Mouse (Mus musculus) kidney, postnatal 25 days (tissue): ENCODE measurements around the gene Map7.

ENCODE experiments used
- DNase-seq, 2 experiments: peaks; one replicate each; pipeline ENCODE4 v3.0.0; 2021; ENCODE audit warnings: mixed read lengths in 2 of 2

Map7 gene

DNA sequence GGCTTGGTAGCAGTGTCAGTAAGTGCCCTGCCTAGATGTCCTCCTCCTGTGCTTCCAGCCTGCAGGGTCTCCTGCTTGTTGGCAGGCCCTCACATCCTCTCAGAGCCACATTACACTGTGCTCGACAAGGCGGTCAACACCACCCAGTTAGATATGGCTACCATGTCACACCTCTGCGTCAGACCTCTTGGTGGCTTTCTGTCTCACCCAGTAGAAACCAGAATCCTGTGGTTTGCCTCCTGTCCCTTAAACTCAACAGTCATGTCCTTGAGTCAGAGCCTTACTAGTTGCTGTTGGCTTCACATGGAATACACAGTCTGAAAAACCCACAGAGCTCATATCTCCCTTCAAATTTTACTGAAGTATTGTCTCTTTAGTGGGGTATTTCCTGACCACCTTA, 87.4 kb downstream of the Map7 start:
- no peak for DNase-seq

DNA sequence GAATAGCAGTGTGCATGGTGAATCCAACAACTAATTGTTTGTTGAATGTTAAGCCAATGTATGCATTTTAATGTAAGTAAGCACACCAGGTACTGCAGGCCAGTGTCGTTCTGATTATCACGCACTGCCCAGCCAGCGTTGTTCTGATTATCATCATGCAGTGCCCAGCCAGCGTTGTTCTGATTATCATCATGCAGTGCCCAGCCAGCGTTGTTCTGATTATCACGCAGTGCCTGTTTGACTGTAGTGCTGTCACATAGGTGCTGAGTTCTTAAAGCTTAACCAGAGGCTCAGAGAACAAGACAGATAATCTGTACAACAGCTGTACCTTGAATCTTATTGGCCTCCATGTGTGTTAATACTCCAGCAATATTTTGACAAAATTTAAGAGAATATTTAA, 88.0 kb downstream of the Map7 start:
- DNase-seq = no peak

DNA sequence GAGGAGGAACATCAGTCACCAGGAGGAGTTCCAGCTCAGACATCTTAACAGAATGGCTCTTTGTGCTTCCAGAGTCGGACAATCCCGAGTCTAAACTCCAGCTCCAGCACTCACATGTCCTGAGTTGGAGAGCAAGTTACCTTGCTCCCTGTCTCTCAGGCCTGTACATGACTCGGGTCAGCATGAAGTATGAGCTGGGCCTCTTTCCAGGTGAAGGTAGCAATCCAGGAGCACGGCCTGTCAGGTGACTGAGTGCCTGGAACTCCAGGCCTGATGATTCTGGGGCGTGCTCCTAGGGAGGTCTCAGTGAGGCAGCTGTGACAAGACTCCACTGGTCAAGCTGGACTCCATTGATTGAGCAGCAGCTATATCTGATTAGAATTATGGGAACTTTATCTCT, 90.0 kb downstream of the Map7 start:
- peak; percentile 41 to 70 for DNase-seq

DNA sequence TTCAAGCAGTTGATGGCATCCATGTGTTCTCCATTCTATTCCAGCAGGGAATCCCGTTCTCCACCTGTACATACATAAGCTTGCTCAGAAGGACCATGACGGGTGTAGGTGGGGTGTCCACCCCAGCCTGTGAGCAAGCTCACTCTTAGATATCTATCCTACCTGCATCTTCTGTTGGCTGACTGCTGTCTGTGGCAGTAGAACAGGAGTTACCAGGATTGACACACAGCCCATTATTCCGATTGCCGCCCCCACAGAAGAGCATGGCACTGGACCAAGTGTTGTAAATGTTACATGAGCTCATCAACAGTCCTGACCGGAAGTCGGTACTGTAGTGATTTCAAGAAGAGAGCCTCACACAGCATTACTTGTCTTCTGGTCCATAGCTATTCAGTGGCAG, 92.6 kb downstream of the Map7 start:
- DNase-seq = no peak

DNA sequence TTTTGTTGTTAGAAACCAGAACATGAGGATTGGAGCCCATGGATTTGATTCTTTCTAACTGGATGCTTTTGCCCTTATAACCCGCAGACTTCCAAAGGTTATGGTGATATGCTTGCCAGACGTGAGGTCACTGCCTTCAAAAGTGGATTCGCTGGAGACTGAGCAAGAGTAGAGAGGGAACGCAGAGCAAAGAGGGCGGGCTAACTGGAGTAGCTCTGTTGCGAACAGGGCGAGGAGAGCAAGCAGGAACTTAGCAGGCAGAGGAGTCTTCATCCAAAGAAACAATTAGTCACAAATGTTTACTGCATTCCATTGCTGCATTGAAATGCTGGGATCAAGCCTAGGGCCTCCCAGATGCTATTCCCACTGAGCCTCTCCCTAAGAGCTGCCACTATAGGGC, 95.0 kb downstream of the Map7 start:
- DNase-seq = no peak

DNA sequence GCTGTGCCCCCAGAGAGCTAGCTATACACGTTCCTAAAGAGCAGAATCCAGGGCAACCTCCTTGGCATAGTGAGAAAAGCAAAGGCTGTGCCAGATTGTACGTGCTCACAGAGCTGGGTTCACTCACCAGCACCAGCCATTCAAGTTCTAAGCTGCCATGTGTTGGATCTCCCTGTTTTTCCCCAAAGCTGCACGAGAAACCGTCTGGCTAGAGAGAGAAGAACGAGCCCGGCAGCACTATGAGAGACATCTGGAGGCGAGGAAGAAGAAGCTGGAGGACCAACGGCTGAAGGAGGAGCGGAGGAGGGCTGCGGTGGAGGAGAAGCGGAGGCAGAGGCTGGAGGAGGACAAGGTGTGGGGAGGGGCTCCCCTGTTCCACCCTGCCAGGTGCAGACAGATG, 96.8 kb downstream of the Map7 start:
- DNase-seq = no peak

DNA sequence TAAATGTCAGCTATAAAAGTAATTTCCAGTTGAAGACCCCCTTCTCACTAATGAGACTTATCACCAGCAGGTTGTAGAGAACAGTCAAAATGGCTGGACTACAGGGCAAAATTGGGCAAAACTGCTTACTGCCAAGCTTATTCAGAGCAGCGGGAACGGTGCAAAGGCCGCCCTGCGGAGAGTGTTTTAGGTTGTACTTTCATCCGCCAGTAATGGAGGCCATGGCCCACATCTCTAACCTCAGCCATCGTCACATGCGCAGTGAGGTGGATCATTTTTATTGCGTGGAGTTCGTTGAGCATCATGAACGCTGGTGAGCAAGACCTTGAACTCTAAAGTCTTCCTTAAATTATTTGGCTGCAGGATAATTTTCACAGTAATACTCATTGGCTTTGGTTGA, 100.8 kb downstream of the Map7 start:
- DNase-seq = no peak

DNA sequence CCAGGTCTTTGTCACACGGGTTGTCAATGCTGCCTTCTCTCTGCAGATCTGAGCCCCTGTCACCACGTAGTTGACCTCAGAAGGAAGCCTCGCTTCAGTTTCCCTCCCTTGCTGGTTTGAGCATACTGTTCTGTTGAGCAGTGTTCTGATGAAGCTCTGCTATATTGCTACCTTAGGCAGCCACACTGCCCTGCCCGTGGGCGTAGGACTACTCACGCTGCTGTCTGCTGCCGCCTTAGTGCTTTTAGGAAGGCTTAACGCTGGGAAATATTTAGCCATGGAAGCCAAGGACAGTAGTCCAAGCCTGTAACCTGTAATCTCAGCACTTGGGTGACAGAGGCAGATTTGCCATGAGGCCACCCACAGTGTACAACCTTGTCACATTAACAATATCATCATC, 107.3 kb downstream of the Map7 start:
- no peak for DNase-seq

DNA sequence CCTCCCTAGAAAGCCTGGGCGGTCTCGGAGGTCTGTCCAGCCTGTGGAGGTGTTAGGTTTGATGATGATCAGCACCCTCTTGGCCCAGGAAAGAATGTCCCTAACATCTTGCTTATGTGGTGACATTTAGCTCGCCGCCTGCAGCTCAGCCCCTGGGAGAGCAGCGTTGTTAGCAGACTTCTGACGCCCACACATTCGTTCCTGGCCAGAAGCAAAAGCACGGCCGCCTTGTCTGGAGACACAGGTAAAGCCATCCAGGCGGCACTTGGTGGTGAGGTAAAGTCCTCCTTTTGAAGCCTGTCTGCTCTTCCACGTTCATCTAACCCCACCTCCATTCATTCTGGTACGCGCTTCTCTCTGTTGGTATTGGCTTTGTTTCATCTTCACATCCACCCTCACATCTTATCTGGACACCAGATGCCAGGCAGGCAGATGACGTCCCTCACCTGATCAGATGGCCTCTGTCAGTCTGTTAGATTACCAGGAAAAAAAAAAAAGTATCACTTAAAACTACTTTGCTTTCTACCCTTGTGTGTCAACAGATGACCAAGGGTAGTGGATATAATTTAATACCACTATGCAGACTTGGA, 108.9 kb downstream of the Map7 start:
- DNase-seq = no peak

DNA sequence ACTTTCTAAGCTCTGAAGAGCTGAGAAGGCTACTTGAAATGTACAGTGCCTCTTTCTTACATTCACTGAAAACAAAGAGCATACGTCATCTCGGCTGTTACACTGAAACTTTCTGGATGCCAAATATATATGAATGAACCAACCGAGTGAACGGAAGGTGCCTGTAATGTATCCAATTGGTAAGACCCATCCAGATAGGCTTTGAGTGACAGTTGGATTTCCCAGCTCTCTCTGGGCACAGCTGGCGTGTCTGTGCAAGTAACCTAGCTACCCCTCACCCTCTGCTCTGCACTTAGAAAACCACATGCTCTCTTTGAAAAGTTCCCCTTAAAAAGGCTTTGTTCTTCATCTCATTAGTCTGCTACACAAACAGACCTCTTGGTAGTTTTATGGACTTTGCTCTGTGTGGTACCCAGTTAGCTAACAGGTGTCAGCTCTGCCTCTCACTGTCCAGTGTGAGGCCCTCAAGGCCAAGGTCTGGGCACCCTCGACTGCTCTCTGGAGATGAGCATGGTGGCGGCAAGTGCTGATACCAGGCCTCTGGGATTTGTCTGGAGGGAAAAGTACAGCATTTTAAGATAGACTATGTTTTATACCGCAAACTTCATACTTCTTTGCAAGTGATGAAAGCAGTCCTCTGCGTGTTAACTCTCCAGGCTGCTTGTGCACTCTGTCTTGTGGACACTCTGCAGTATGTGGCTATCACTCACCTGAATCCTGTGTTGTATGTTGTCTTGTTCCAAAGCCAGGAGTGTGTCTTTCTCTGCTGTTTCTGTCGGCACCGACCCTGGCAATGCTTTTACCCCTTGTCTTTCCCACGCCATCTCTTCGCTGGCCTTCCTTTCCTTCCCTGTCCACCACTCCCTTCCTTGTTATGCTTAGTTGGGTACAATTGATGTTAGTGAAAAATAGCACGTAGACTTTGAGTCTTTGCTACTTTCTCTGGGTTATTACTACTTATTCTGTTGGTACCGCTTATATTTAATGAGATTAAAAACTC, 109.8 kb downstream of the Map7 start:
- peak; percentile 36 to 76 for DNase-seq

DNA sequence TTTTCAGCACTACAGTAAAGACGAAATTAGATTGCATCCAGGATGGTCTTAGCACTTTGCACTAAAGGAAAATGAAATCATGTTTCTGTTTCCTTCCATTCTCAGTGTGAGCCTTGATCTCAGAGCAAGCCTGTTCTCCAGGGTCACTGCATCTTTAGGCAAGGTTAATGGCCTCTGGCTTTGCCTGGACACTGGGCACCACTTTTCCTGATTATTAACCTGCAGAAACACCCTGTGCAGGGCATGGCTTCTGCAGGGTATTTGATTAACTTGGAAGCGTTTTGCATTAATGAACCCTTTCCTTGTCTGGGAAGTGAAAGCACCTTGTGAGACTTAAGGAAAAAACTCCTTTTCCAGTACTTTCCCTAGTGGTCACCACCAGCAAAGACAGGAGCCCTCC, 111.2 kb downstream of the Map7 start:
- peak; percentile 48 to 80 for DNase-seq

DNA sequence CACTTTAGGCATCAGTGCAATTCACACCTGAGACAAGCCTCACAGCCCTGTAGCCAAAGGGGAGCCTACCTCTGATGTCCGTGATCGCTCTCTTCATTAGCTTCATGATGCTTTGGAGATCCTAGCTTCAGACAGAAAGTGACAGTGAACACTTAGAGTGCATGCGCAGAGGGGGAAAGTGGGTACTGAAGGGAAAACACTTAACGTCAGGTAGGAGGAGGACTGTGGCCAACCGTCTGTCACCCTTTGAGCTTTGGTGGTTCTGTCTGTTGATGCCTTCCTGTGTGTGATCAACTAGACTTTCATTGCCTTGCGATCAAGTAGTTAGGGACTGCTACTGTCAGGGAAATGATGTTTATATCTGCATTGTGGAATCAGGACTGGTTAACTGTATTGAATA, 114.6 kb downstream of the Map7 start:
- no peak for DNase-seq

DNA sequence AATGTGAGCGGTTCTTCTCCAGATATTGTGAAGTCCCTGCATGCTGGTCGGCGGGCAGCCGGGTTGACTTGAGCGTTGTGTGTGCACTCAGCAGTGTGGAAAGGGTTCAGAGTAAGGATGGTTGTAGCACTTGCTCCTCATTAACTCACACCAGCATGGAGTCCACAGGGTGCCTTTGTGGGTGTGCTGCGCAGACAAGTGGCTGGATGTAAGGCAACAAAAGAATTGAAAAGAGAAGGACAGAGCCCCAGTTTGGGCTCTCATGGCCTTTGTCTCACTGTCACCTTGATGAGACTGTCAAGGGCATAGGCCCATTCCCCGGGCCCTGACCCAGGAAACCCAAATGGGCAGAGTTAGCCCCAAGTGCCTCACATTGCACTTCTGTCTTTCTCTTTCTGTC, 116.2 kb downstream of the Map7 start:
- DNase-seq = no peak

DNA sequence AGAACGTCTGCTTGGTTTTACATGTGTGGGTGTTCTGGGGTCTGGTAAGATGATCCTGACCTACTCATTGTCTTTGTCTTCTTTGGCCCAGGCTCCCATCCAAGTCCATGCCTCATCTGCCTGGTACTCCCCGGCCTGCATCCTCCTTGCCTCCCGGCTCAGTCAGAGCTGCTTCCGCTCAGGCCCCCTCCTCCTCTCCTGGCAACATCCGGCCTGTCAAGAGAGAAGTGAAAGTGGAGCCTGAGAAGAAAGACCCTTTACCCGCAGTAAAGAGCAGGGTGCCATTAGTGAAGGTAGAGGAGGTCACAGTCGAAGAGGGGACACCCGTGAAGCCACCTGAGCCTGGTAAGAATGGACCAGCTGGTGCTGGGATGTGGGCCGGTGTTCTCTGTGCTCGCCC, 118.8 kb downstream of the Map7 start:
- DNase-seq = no peak

DNA sequence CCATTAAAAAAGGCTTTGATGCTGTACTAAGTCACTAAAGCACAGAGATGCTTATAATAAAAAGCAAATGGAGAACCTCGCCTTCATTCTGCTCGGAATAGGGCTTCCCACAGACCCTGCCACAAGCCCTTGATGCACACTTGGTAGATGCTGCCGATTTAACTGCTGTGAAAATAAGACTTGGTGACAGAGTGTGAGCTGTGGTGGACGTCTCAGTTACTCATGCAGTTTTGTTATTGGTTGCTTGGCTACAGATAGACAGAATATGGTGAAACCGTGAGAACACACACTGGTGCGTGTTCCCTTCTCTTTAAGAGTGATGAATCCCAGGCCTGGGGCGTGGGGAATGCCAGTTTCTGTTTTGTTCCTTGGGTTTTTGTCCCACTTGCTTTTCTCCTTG, 120.7 kb downstream of the Map7 start:
- DNase-seq = no peak

DNA sequence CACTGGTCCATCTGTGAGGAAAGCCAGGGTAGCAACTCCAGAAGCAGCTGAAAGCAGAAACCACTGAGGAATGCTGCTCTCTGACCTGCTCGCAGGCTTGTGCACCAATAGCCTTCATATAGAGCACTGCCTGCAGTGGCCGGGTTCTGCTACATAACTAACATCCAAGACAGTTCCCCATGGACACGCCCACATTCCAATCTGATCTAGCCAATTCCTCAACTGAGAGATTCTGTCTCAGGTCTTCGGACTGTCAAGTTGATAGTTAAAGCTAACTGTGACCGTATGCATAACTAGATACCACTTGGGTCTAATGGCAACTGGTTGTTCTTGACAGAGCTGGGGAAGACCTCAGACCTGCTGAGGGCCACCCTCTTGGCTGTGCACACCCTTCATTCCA, 124.1 kb downstream of the Map7 start:
- no peak for DNase-seq

DNA sequence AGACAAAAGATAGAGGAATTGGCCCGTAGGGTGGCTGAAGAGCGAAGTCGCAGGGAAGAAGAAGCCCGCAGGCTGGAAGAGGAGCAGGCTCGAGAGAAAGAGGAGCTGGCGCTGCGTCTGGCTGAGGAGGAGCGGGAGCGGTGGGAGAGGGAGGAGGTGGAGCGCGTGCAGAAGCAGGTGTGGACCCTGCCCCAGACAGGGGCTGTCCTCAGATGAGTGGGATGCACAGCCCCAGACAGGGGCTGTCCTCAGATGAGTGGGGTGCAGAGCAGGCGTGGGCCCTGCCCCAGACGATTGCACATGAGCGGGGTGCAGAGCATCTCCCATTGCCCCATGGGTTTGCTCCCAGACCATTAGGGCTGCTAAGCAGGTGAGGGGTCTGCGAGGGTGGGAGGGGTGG, 125.0 kb downstream of the Map7 start:
- no peak for DNase-seq

DNA sequence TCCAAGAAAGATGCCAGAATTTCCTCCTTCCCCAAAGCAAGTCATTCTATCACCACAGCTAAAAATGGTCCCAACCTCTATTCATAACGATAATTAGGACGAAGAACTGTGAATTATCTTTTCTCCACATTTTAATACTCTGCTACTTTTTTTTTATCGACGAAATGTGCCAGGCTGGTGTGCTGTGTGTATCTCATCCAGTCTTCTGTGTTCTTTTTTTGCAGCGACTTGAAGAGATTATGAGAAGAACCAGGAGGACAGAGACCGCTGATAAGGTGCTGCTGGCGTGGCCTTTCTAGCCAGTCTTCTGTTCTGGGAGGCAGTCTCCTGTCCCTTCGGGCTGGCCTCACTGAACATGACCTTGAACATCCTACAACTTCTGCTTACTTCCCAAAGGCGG, 125.8 kb downstream of the Map7 start:
- DNase-seq = no peak

DNA sequence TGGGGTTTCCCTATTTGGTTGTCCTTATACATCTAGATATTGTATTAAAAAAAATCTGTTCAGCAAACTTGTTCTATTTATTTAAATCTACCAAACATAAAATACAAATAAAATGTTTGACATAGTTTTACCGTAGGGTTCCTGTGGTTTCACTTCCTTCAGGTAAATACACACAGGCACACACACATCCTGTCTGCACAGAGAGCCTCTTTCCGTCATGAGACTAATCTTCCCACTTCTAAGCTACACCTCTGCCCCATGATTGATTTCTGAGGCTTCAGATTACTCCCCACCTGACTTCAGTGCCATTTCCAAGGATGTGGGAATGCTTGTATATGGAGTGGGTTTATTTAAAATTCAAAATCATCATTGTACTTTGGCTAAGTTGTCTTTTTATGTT, 133.2 kb downstream of the Map7 start:
- DNase-seq = no peak

DNA sequence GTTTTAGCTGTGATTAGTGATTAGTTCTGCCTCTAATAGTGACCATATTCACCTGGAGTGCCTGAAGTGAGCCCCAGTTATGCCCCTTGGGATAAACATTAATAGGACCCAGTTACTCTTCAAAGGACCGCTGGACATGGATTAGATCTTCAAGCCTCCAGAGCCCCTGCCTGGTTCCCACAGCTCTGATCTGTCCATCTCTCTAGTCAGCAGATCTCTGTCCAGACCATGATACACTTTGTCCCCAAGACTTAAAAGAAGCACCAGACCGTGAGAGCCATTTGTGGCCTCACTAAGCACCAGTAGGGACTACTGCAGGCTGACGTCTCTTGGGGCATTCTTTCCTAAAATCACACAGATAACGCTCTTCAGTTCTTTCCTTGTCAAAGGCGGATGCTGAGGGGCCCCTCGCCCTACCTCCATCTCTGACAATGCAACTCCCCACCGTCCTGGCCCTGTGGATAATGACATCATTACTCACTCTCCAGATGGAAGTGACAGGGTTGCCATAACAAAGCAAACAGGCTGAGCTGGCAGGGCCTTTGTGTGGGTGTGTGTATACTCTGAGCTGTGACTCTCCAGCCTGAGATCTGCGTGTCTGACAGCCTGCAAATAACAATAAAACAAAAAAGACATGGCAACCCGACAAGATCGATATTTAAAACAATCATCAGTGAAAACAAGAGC, 137.2 kb downstream of the Map7 start:
- DNase-seq = peak; percentile 16 to 55

DNA sequence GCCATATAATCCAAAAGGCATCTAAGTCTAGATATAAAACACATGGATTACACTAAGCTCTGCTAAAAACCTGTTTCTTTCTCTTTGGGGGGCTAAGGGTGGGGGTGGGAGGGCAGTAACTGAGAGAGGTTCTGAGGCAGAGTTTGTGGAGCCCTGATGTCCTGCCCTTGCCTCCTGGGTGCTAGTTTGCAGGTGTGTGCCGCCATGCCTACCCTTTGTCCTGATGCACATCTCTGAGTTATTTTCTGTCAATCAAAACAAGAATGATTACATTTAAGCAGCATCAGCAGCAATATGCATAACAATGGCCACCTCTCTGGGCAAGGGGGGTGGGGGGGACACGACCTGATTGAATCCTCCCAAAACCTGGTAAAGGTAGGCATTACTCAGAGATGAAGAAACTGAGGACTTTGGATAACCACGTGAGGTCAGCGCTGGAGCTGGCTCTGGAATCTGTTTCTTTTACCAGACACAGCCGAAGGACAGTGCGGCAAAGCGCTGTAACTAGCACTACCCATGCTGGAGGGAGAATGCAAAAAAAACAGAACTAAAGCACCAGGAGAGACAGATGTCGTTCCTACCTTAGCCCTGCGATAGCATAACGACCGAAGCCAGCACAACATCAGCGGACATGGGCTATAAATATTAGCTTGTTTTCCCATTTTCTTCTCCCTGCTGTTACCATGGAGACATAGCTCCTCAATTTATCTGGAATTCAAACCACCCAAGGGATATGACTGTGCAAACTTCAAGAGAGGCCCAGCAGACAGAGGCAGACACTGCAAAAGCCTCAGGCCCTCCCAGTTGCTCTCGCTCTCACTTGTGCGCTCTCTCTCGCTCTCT, 137.9 kb downstream of the Map7 start:
- DNase-seq = no peak

DNA sequence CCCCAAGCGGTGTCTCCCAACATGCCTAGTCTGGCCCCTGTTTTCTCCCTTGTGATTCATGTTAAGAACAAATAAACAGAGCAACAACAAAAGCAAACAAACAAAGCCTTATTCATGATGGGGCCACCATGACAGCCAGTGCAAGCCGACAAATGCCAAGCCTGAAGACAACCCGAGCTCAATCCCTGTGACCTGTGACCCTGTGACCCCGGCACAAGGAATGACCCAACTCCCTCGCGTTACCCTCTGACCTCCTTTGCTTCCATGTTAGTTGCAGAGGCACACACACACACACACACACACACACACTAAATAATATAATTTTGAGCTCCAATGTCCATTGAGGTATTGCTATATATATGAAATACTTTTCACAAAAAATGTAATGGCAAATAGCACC, 139.1 kb downstream of the Map7 start:
- no peak for DNase-seq

DNA sequence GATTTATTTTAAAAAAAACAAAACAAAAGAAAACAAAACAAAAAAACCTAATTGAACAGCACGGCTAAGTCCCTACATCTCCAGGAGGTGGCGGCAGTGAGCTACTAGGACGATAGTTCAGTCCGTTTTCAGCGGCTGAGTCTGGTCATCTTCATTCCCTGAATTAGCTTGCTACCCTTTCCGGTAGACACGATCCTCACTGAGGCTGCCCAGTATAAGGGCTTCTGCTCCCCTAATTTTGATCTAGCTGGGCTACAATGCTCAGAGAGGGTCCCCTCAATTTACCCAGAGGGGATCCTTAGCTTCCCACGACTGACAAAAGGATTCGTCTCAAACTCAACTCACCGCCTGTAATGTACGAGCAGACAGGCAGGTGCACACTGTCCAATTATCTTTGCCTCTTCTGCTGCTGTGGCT, 142.2 kb downstream of the Map7 start:
- peak; percentile 82 to 92 for DNase-seq
